Mouse (Mus musculus): Measurements from ENCODE around the gene Ccdc63. TPM values are rescaled to one million over a fixed set of nuclear protein-coding genes. Genes with fewer than 3 reads are reported as not detected.

Ccdc63 gene
- polyA plus RNA-seq, 1 experiment from 2014 or later: 0.19 TPM

DNA sequence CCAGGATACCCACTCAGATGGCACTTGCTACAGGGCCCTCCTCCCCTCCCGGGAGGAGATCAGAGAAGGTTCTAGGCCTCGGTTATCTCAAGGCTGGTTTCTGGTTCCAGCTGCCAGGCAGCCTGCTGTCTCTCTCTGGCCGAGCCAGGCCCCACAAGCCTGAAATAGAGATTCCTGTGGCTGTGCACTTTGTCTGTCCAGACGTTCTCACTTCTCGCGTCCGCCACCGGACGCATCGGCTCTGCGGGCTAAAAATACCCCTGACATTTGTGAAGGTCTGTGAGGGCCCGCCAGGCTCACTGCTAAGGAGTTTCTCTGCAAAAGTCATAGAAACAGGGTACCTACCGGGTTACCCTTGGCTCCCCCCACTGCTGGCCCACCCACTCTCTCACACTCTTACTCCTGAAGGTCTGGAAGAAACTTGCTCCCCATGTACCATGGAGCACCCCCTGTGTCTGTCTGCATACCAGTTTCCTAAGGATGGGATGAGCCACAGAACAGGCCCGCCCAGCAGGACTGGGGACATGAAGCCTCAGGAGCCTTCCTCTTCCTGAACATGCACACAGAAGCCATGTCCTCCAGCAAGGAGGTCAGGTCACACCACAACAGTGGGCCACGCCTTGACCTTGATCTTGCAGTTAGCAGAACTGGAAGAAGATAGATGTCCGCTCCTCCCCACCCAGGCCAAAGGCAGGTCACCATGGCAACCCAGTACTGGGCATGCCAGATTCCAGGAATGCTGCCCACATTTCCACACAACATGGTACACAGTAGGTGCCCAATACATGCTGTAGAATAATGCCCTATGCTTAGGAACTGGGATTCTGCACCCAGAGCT is 69.4 kb downstream of the Ccdc63 start:
- no peak overlapping the region for H3K4me3 ChIP-seq (ENCODE audit: low read length)

DNA sequence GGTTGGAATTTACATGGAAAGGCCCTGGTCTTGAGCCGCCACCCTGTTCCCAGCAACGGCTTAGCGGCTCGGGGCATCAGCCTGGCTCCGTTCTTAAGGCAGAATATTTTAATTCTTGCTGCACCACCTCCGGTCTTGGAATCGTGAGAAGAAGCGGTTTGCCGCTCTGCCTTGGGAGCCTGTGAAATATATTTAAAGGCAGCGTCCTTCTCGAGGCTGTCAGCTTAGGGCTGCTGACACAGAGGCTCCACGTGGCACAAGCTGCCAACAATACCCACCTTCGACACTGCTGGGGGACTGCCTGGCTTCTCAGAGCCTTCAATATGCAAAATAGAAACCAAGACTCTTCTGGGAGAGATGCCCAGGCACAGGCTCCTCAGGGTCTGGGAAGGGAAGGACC is 72.1 kb downstream of the Ccdc63 start:
- 65% methylated on average over 13 of the region's 13 CpGs for WGBS
- Histone ChIP-seq H3K27me3 (replicated peaks; ENCODE audit: control insufficient read depth, insufficient read depth, low read length) (no peaks in the 10 kb centered on the region), H3K27ac (ENCODE audit: low read depth, low read length) (no peak overlapping the region), H3K9ac (ENCODE audit: low read depth, low read length) (no peak overlapping the region), H3K4me1 (ENCODE audit: control insufficient read depth, insufficient read depth, low read depth, low read length) (no peaks in the 10 kb centered on the region), H3K4me3 (ENCODE audit: low read length) (no peak overlapping the region), H3K4me2 (ENCODE audit: low read length) (no peak overlapping the region), H3K9me3 (ENCODE audit: control insufficient read depth, low read length) (no peaks in the 10 kb centered on the region), H3K36me3 (ENCODE audit: control insufficient read depth, insufficient read depth, low read length) (no peaks in the 10 kb centered on the region)
- ATAC-seq: no peak

More for the DNA sequence above, 69.4 kb downstream of the Ccdc63 start:
- no peaks in the 10 kb centered on the region for H3K36me3 ChIP-seq (ENCODE audit: control insufficient read depth, insufficient read depth, low read length)
- no peak for ATAC-seq
- H3K4me2 ChIP-seq (ENCODE audit: low read length): no peak overlapping the region
- 78% methylated on average over 16 of the region's 16 CpGs for WGBS
- no peaks in the 10 kb centered on the region for H3K4me1 ChIP-seq (ENCODE audit: control insufficient read depth, insufficient read depth, low read depth, low read length)
- no peak overlapping the region for H3K9ac ChIP-seq (ENCODE audit: low read depth, low read length)
- no peak overlapping the region for H3K27ac ChIP-seq (ENCODE audit: low read depth, low read length)
- no peaks in the 10 kb centered on the region for H3K27me3 ChIP-seq (replicated peaks; ENCODE audit: control insufficient read depth, insufficient read depth, low read length)
- no peaks in the 10 kb centered on the region for H3K9me3 ChIP-seq (ENCODE audit: control insufficient read depth, low read length)

DNA sequence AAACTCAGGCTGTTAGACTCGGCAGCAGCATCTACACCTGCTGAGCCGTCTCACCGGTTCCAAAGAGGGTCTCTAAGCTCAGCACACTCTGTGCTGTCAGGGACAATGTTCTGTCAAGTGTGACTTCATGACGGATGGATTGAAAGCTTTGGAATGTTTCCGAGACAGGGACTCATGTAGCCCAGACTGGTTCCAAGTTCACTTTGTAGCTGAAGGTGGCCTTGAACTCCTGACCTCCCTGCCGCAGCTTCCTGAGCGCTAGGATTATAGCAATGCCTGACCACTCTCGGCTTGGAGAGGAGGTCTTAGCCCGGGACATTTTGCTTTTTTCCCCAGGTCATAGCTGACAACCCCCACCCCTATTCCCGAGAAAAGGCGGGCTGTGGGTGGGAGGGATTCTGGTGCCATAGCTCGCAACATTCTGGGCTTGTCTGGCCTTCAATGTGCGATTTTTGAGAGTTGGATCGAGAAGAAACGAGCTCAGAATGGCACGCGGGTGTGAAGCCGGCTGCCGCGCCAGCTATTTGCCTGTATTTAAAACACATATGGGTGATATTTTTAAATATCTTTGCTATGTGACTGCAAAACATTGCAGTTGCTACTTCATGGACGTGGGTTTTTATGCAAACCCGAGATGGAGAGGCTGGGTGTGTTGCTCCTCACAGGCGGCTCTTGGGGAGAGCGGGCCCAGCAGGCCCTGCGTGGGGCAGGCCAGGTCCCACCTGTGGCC is 77.3 kb downstream of the Ccdc63 start:
- Histone ChIP-seq H3K4me1 (ENCODE audit: control insufficient read depth, insufficient read depth, low read depth, low read length) (no peaks in the 10 kb centered on the region; the same call in 1 of the 2 replicates), H3K36me3 (ENCODE audit: control insufficient read depth, insufficient read depth, low read length) (no peaks in the 10 kb centered on the region), H3K4me2 (ENCODE audit: low read length) (no peak overlapping the region), H3K27me3 (replicated peaks; ENCODE audit: control insufficient read depth, insufficient read depth, low read length) (no peaks in the 10 kb centered on the region), H3K27ac (ENCODE audit: low read depth, low read length) (no peak overlapping the region), H3K9ac (ENCODE audit: low read depth, low read length) (no peak overlapping the region), H3K9me3 (ENCODE audit: control insufficient read depth, low read length) (no peaks in the 10 kb centered on the region), H3K4me3 (ENCODE audit: low read length) (no peak overlapping the region)
- WGBS: 75% methylated on average over 25 of the region's 25 CpGs
- ATAC-seq: no peak

DNA sequence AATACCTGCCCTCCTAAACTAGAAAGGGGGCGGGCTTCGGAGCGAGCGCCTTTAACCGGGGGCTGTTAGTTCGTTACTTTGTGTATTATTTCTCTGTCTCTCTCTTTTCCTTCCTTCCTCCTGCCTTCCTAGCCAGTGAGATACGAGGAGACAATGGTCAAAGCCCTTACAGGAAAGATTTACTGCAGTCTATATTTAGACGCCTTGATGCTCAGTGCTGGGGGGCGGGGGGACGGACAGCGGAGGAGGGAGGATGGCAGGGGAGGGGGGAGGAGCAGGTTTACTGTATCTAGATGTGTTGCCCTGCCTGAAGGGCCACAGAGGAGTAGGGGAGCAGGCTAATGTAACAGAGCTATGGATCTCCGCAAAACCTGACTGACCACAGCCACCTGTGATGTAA is 78.1 kb downstream of the Ccdc63 start:
- Histone ChIP-seq H3K9ac (ENCODE audit: low read depth, low read length) (0 out of 2 replicates have a peak overlapping the region, but pooled peaks have one; percentile 24), H3K27me3 (replicated peaks; ENCODE audit: control insufficient read depth, insufficient read depth, low read length) (no peaks in the 10 kb centered on the region), H3K36me3 (ENCODE audit: control insufficient read depth, insufficient read depth, low read length) (no peaks in the 10 kb centered on the region), H3K4me1 (ENCODE audit: control insufficient read depth, insufficient read depth, low read depth, low read length) (no peaks in the 10 kb centered on the region; the same call in 1 of the 2 replicates), H3K9me3 (ENCODE audit: control insufficient read depth, low read length) (peaks cover 1% of the 10 kb centered on the region; the same call in 1 of the 2 replicates), H3K4me2 (ENCODE audit: low read length) (peak overlapping the region; percentile 29), H3K27ac (ENCODE audit: low read depth, low read length) (no peak overlapping the region), H3K4me3 (ENCODE audit: low read length) (no peak overlapping the region)
- 25% methylated on average over 12 of the region's 12 CpGs for WGBS
- no peak for ATAC-seq

DNA sequence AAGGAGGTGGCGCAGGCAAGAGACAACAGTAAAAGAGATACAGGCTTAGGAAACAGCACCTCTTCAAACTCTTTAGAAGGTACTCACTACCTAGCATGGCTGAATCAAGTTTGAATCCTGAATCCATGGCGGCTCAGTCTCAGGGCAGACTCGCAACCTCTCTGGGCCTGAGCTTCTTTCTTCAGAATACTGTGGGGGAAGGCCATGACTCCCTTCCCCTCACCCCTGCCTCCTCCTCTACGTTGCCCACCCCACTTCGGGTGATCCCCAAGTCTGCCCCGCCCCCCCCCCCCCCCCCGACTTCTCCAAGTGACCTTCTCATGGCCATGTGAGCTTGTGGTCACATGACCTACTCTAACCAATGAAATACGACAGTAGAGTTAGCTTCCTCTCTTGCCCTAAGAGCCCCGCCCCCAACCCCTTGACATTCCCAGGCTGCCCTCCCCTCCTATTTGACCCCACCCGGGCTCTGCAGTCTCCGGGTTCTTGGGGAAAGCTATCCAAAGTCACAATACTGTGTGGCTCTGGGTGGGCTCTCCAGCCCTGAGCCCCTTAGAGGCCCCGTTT is 79.8 kb downstream of the Ccdc63 start:
- no peaks in the 10 kb centered on the region; the same call in 1 of the 2 replicates for H3K4me1 ChIP-seq (ENCODE audit: control insufficient read depth, insufficient read depth, low read depth, low read length)
- H3K4me2 ChIP-seq (ENCODE audit: low read length): no peak overlapping the region
- peaks cover 2% of the 10 kb centered on the region; the same call in 1 of the 2 replicates for H3K9me3 ChIP-seq (ENCODE audit: control insufficient read depth, low read length)
- 35% methylated on average over 8 of the region's 12 CpGs for WGBS
- no peak for ATAC-seq
- H3K36me3 ChIP-seq (ENCODE audit: control insufficient read depth, insufficient read depth, low read length): no peaks in the 10 kb centered on the region
- no peak overlapping the region for H3K9ac ChIP-seq (ENCODE audit: low read depth, low read length)
- no peak overlapping the region for H3K4me3 ChIP-seq (ENCODE audit: low read length)
- H3K27ac ChIP-seq (ENCODE audit: low read depth, low read length): no peak overlapping the region
- no peaks in the 10 kb centered on the region for H3K27me3 ChIP-seq (replicated peaks; ENCODE audit: control insufficient read depth, insufficient read depth, low read length)

DNA sequence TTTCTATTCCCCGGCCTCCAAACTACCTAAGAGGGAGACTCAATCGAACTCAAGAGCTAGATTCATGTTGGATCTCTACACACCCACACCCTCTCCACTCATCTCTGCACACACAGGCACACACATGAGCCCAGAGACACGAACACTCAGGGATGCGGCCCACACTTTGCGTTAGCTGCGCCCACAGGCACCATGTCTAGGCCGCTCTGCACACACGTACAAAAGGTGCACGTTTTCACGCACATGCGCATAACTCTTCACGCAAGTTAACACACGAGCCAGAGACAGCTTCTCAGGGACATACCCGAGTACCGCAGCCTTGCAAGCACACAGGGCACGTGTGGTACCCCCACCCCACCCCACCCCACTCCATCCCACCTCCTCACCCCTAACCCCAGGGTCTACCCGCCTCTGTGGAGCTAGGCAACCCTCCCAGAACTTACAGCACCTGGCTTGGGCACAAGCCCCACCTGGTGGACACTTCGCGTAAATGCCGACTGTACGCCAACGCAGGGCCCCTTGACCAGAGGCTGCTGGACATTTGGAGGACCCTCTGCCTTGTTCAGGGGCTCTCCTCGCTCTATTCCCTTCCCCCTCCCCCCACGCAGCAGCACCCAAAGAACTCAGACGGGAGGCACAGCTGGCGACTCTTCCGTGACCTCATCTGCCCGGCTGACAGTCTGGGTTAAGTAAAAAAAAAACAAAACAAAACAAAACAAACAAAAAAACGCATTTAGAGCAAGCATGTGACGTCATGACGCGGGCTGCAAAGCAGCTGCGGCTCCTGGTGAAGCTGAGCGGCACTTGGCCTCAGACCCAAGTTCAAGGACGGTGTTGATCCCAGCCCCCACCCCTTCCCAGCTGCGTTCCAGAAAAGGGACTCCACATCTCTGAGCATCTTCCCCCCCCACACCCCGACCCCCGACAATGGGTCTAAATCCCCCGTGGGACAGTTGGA is 81.3 kb downstream of the Ccdc63 start:
- Histone ChIP-seq H3K27ac (ENCODE audit: low read depth, low read length) (no peak overlapping the region), H3K9me3 (ENCODE audit: control insufficient read depth, low read length) (peaks cover 2% of the 10 kb centered on the region; the same call in 1 of the 2 replicates), H3K9ac (ENCODE audit: low read depth, low read length) (peak overlapping the region; percentile 28; the same call in 1 of the 2 replicates), H3K27me3 (replicated peaks; ENCODE audit: control insufficient read depth, insufficient read depth, low read length) (no peaks in the 10 kb centered on the region), H3K36me3 (ENCODE audit: control insufficient read depth, insufficient read depth, low read length) (no peaks in the 10 kb centered on the region), H3K4me3 (ENCODE audit: low read length) (peak overlapping the region; percentile 14; the same call in 1 of the 2 replicates), H3K4me1 (ENCODE audit: control insufficient read depth, insufficient read depth, low read depth, low read length) (peaks cover 3% of the 10 kb centered on the region; the same call in 1 of the 2 replicates), H3K4me2 (ENCODE audit: low read length) (peak overlapping the region; percentile 54)
- 28% methylated on average over 38 of the region's 39 CpGs for WGBS
- no peak for ATAC-seq

Other genes with a start within 250 kb of the Ccdc63 start
- gene Cux2, start 90.7 kb downstream of the Ccdc63 start, polyA plus RNA-seq (2015; fragmentation: Nextera tagmentation; extraction: Ambion mirVana): 16.7 and 18.7 TPM in 2 replicates
- 1.9 and 2.7 TPM in 2 replicates for gene Myl2, start 39.9 kb downstream of the Ccdc63 start, polyA plus RNA-seq (2015; fragmentation: Nextera tagmentation; extraction: Ambion mirVana)
- gene Ppp1cc, start 17.5 kb upstream of the Ccdc63 start, polyA plus RNA-seq (2015; fragmentation: Nextera tagmentation; extraction: Ambion mirVana): 182 and 185 TPM in 2 replicates
- 1.1 and 1.5 TPM in 2 replicates for gene Hvcn1, start 66.0 kb upstream of the Ccdc63 start, polyA plus RNA-seq (2015; fragmentation: Nextera tagmentation; extraction: Ambion mirVana)
- gene Tctn1, start 123.6 kb upstream of the Ccdc63 start, polyA plus RNA-seq (2015; fragmentation: Nextera tagmentation; extraction: Ambion mirVana): 5.3 and 6.0 TPM in 2 replicates
- gene Pptc7, start 143.5 kb upstream of the Ccdc63 start, polyA plus RNA-seq (2015; fragmentation: Nextera tagmentation; extraction: Ambion mirVana): 6.5 and 8.1 TPM in 2 replicates
- gene Rad9b, start 213.4 kb upstream of the Ccdc63 start, polyA plus RNA-seq (2015; fragmentation: Nextera tagmentation; extraction: Ambion mirVana): 17.7 and 20.1 TPM in 2 replicates
- gene Vps29, start 213.5 kb upstream of the Ccdc63 start, polyA plus RNA-seq (2015; fragmentation: Nextera tagmentation; extraction: Ambion mirVana): 314 and 353 TPM in 2 replicates
- 35.3 and 40.9 TPM in 2 replicates for gene Gpn3, start 231.1 kb upstream of the Ccdc63 start, polyA plus RNA-seq (2015; fragmentation: Nextera tagmentation; extraction: Ambion mirVana)
- gene Fam216a, start 231.5 kb upstream of the Ccdc63 start, polyA plus RNA-seq (2015; fragmentation: Nextera tagmentation; extraction: Ambion mirVana): 132 and 140 TPM in 2 replicates

All from hindbrain, embryonic 16.5 days (tissue).